Mouse (Mus musculus): ENCODE data around the gene Hnrnpm. TPM values are rescaled to one million over a fixed set of nuclear protein-coding genes. Genes with fewer than 3 reads are reported as not detected.
A peak's percentile ranks its signal among the peaks of the same experiment; 100 is the strongest.
"Not testable (repeated sequence)": the region's sequence is repeated elsewhere in the genome, so short reads cannot be mapped to it uniquely, and the experiment has no call there.

The Hnrnpm gene
- polyA plus RNA-seq (2017; shearing (Covaris generic)) = 100 to 1,000 TPM; 269 to 417 (median 346) TPM

- no peak for ATAC-seq
These were observed at the start of gene Hnrnpm for GRCm38 (mm10) chr17:33686760-33687159. TSS of gene Hnrnpm (minus strand) at chr17:33686860.

GRCm38 (mm10) chr17:33733526-33733925 lies 46.9 kb upstream of the Hnrnpm start:
- ATAC-seq = not testable (repeated sequence)

GRCm38 (mm10) chr17:33732556-33733083 lies 46.0 kb upstream of the Hnrnpm start:
- ATAC-seq = not testable (repeated sequence)

DNA sequence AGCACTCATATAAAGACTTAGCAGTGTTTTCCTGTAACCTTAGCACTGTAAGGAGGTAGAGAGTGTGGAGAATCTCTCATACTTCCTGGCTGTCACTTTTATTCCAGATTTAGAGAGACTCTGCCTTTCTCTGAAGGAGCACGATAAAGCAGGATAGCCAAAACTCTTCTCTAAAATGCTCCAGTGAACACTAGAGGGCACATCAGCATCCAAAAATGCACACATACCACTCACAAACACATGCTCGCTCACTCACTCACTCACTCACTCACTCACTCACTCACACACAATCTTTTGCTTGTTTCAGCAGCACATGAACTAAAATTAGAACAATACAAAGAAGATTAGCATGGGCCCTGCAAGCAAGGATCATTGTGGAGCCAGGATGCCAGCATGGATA lies 42.6 kb upstream of the Hnrnpm start:
- ATAC-seq = no peak

- no peak for ATAC-seq
These were observed 41.7 kb upstream of the Hnrnpm start for GRCm38 (mm10) chr17:33728396-33728795.

GRCm38 (mm10) chr17:33719736-33720378 lies 33.2 kb upstream of the Hnrnpm start:
- no peak for ATAC-seq

DNA sequence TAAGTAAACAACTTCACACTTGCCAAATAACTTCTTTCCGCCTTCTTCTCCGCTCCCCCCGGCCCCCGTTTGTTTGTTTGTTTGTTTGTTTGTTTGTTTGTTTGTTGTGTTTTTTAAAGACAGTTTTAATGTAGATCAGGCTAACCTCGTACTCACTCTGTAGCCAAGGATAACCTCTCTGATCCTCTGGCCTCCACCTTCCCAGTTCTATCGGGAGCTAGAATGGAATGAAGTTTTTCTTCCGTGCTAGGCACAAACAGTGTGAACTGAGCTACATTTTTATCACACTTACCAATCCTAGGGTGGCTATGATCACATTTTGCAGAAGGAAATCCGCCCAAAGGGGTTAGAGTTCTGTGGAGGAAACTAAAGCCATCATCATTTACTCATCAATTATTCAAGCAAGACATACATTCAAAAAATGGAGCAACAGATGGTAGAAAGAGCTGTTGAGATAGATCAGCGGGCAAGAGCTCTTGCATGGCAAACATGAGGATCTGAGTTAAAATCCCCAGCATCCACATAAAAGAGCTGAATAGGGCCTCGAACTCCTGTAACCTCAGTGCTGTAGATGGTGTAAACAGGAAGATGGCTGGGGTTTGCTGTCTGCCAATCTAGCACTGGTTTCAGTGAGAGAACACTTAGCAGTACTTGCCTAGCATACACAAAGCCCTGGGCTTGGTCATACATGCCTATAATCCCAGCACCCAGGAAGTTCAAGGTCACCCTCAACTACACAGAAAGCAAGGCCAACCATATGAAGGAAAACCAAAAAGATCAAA lies 32.5 kb upstream of the Hnrnpm start:
- no peak for ATAC-seq

- peak; percentile 100 for ATAC-seq
These were observed 31.8 kb upstream of the Hnrnpm start, which contains the start of gene March2 for GRCm38 (mm10) chr17:33718384-33718881. TSS of gene March2 (minus strand) at chr17:33718670.

- ATAC-seq = no peak
These were observed 31.3 kb upstream of the Hnrnpm start for GRCm38 (mm10) chr17:33717982-33718381.

DNA sequence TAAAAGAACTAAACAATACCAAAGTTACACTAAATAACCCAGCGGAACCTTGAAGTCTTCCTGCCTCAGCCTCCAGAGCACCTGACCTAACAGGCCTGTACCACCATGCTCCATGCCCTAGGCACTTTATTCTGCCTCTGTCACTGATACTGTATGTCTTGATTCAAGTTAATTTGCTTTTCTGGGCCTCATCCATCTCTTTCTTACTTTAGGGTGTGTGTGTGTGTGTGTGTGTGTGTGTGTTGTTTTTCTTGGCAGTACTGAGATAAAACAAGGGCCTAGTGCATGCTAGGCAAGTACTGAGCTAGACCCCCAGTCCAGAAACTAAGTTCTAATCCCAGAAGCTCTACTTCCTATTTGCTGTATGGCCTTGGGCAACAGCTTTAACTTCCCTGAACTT lies 30.6 kb upstream of the Hnrnpm start:
- ATAC-seq = no peak

DNA sequence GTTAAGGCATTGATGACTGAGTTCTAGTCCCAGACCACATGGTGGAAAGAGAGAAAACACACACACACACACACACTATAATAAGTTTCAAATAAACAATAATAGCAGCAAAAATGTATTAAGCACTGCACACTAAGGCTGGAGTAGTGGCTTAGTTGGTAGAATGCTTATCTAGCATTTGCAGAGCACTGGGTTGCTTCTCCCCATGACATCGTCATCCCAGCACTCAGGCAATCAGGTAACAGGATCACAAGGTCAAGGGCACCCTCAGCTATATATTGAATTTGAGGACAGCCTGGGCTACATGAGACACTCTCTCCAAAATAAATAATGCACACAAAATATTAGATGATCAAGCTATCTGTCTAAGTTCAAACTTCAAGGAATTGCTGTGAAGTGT lies 28.1 kb upstream of the Hnrnpm start:
- ATAC-seq = no peak

GRCm38 (mm10) chr17:33713271-33713670 lies 26.6 kb upstream of the Hnrnpm start:
- ATAC-seq = no peak

DNA sequence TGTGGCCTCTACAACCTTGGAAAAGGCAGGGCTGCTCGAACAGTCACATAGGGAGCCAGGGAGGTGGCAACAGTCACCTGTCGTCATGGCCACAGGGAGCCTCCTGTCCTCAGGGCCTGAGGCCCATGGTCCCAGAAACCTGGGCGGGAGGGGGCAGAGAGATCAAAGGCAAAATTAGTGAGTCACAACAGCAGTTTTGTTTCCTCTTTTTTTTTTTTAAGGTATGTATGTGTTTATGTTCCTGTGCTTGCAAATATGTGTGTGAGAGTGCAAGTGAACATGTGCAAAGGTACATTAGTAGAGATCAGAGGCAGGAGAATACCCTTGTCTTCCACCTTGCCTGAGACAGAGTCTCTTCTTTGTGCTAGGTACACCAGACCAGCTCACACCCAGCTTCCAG lies 23.2 kb upstream of the Hnrnpm start:
- no peak for ATAC-seq

DNA sequence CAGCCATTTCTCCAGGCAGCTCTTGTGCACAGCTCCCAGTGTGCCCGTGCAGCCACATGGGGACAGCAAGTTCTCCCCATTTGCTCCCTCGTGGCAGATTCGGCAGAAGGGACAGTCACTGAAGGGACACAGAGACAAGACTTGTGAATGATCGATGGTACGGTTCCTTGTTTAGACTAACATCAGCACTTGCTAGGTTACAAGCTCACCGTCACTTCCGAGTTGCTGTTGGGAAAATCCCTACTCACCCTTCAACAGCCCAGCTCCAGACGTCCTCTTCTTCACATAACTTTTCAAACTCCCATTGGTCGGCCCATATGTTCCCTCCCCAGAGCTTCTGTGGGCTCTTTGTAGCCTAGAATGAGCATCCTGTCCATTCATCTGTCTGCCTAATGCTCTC lies 16.4 kb upstream of the Hnrnpm start:
- no peak for ATAC-seq

- no peak for ATAC-seq
These were observed 15.5 kb upstream of the Hnrnpm start for GRCm38 (mm10) chr17:33702178-33702577.

DNA sequence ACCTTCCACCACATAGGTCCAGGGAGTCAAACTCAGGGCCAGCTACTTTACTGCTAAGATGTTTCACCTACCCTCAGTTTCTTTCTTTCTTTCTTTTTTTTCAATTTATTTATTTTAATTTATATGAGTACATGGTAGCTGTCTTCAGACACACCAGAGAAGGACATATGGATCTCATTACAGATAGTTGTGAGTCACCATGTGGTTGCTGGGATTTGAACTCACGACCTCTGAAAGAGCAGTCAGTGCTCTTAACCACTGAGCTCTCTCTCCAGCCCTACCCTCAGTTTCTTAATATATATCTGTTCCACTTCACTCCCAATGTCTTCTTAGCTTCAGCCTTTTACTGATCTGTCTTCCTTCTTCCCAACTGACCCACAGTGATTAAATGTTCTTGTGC lies 8.8 kb upstream of the Hnrnpm start:
- ATAC-seq = no peak

DNA sequence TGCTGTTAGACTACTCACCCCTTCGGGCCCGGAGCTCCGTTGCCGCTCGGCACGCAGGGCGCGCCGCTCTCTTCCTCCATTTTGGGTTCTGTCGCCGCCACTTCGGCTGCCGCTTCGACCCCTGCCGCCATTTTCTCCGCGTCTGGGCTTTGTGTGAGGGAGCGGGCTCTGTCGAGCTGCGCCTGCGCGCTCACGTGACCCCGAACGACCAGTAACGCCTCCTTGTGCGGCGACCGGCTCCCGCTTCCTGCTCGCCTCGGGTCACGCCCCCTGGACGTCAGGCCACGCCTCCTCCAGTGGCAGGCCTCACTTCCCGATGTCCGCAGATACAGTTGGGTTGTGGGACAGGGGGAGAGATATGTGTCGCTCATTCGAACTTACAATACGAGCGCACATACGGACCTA lies 1.4 kb downstream of the Hnrnpm start:
- peak; percentile 95 for ATAC-seq

GRCm38 (mm10) chr17:33684671-33685231 lies 1.9 kb downstream of the Hnrnpm start:
- ATAC-seq = peak; percentile 62

DNA sequence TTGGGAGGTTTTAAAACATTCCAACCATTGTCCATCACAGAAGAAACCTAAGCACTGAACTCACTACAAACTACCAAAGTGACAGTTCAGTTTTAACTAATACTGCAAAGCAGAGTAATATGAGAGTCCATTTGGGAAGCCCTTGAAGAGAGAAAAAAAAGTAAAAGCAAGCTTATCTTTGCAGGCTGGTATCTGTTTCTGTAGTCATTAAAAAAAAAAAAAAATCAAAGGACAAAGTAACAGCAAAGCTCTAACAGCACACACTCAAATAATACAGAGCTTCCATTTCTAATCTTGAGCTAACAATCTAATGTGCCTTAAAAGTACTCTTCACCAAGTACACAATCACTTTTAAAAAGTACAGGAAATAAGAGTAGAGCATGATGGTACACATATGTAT lies 4.9 kb downstream of the Hnrnpm start:
- no peak for ATAC-seq

- peak; percentile 72 for ATAC-seq
These were observed 7.9 kb downstream of the Hnrnpm start for GRCm38 (mm10) chr17:33678771-33679170.

- ATAC-seq = no peak
These were observed 10.6 kb downstream of the Hnrnpm start for GRCm38 (mm10) chr17:33676086-33676485.

DNA sequence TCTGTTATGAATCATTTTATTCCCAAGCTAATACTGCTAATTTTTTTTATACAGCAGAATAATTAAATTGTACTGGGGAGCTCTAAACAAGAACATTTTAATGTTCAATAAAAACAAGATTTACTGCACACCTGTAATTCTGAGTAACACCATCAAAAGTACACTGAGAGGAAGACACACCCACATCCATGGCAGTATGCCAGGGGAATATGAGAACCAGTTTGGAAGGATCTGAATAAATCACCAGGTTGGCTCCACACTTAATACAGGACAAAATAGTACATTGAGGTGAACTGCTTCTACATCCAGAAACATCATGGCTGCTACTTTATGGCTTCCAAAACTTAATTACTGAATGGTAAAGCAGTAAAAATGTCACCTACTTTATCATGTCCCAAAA lies 11.2 kb downstream of the Hnrnpm start:
- no peak for ATAC-seq

- ATAC-seq = no peak
These were observed 12.8 kb downstream of the Hnrnpm start for GRCm38 (mm10) chr17:33673837-33674236.

All from inflammation-experienced regulatory T-cells, adult 6 months (primary cell).